Mouse (Mus musculus) myocyte (in vitro differentiated cells): Measurements from ENCODE around the gene Pimreg.

Source experiments
- CEBPB ChIP-seq: IDR thresholded peaks from 2 replicates; pipeline ENCODE4 v1.6.1; 2011; ENCODE audit warnings: mild to moderate bottlenecking, moderate library complexity; ENCODE audit not compliant: poor library complexity, insufficient read depth, severe bottlenecking
- E2F4 ChIP-seq: IDR thresholded peaks from one replicate; pipeline ENCODE4 v1.6.1; 2011; ENCODE audit warnings: mild to moderate bottlenecking, control low read depth, moderate library complexity; ENCODE audit not compliant: insufficient read depth
- MAX ChIP-seq: IDR thresholded peaks from one replicate; pipeline ENCODE4 v1.6.1; 2011; ENCODE audit warnings: low read depth, mild to moderate bottlenecking, control low read depth
- MYOD1 ChIP-seq, 3 experiments: IDR thresholded peaks; one replicate each; pipeline ENCODE4 v1.6.1; 2011; ENCODE audit warnings: control low read depth in 2 of 3, low read depth in 2 of 3, mild to moderate bottlenecking in 2 of 3, moderate library complexity in 1 of 3; ENCODE audit not compliant: insufficient read length in 2 of 3, control insufficient read depth in 1 of 3
- MYOG ChIP-seq, 3 experiments: IDR thresholded peaks; one replicate each; pipeline ENCODE4 v1.6.1; 2011; ENCODE audit warnings: control low read depth in 2 of 3, low read depth in 2 of 3, mild to moderate bottlenecking in 2 of 3; ENCODE audit not compliant: insufficient read length in 2 of 3, control insufficient read depth in 1 of 3, insufficient read depth in 1 of 3
- POLR2A ChIP-seq: IDR thresholded peaks from one replicate; pipeline ENCODE4 v1.6.1; 2011; ENCODE audit warnings: low read depth, mild to moderate bottlenecking, control low read depth, moderate library complexity; ENCODE audit not compliant: insufficient read length
- POLR2AphosphoS2 ChIP-seq: IDR thresholded peaks from one replicate; pipeline ENCODE4 v1.6.1; 2011; ENCODE audit warnings: low read depth, control low read depth; ENCODE audit not compliant: insufficient read length
- REST ChIP-seq: IDR thresholded peaks from one replicate; pipeline ENCODE4 v1.6.1; 2011; ENCODE audit warnings: mild to moderate bottlenecking, control low read depth, moderate library complexity; ENCODE audit not compliant: insufficient read depth, insufficient read length
- SRF ChIP-seq: IDR thresholded peaks from one replicate; pipeline ENCODE4 v1.6.1; 2011; ENCODE audit warnings: low read depth; ENCODE audit not compliant: control insufficient read depth, insufficient read length
- TCF12 ChIP-seq: IDR thresholded peaks from one replicate; pipeline ENCODE4 v1.6.1; 2011; ENCODE audit warnings: mild to moderate bottlenecking, control low read depth; ENCODE audit not compliant: poor library complexity, insufficient read depth, severe bottlenecking
- USF1 ChIP-seq: IDR thresholded peaks from one replicate; pipeline ENCODE4 v1.6.1; 2011; ENCODE audit warnings: low read depth, mild to moderate bottlenecking, control low read depth, moderate library complexity

GRCm38 (mm10) chr11:72068026-72068425, 26.2 kb downstream of the Pimreg start:
- TF ChIP-seq E2F4 (no peak), SRF (no peak), POLR2AphosphoS2 (no peak), MAX (no peak), REST (no peak), CEBPB (no peak), POLR2A (no peak), TCF12 (no peak), USF1 (no peak), MYOG (IDR thresholded peaks at IDR 0.05; ENCODE audit: control insufficient read depth in 1 of 3, insufficient read depth in 1 of 3, insufficient read length in 2 of 3, low read depth in 2 of 3) (no peak), MYOD1 (IDR thresholded peaks at IDR 0.05; ENCODE audit: control insufficient read depth in 1 of 3, insufficient read length in 2 of 3, low read depth in 2 of 3) (no peak)
